Mouse (Mus musculus) heart, embryonic 15.5 days (tissue): ENCODE measurements at regions not wholly inside any gene's neighbourhood (a gene's known extent, or its start where the extent isn't known, plus 50 kb on each side); places are given as distances from the start of the nearest gene placed in this dataset.
"Not testable (repeated sequence)": the region's sequence is repeated elsewhere in the genome, so short reads cannot be mapped to it uniquely, and the experiment has no call there.

Experiments
- ATAC-seq: fragments of 200-750 bp; cut with Nextera tagmentation; replicated peaks from 2 replicates; pipeline ENCODE4 v1.8.0; 2017; ENCODE audit warnings: low read depth, moderate TSS enrichment; ENCODE audit not compliant: insufficient number of reproducible peaks, insufficient read depth, low FRiP score
- H3K27ac ChIP-seq: fragments of 300-500 bp; sonication (generic); 2 replicates; pipeline ENCODE4 v1.5.1; 2015; ENCODE audit warnings: mild to moderate bottlenecking, inconsistent platforms
- H3K27me3 ChIP-seq: fragments of 300-500 bp; sonication (generic); 2 replicates; pipeline ENCODE4 v1.6.1; 2015; ENCODE audit warnings: inconsistent platforms
- H3K36me3 ChIP-seq: fragments of 300-500 bp; sonication (generic); 2 replicates; pipeline ENCODE4 v1.6.1; 2015; ENCODE audit warnings: mild to moderate bottlenecking, inconsistent platforms
- H3K4me1 ChIP-seq: fragments of 300-500 bp; sonication (generic); replicated peaks from 2 replicates; pipeline ENCODE4 v1.6.1; 2015; ENCODE audit warnings: inconsistent platforms
- H3K4me2 ChIP-seq: fragments of 300-500 bp; sonication (generic); 2 replicates; pipeline ENCODE4 v1.6.1; 2015; ENCODE audit warnings: inconsistent platforms, mild to moderate bottlenecking, moderate library complexity
- H3K4me3 ChIP-seq: fragments of 300-500 bp; sonication (generic); 2 replicates; pipeline ENCODE4 v1.5.1; 2015; ENCODE audit warnings: mild to moderate bottlenecking, inconsistent platforms
- H3K9ac ChIP-seq: fragments of 300-500 bp; sonication (generic); 2 replicates; pipeline ENCODE4 v1.6.1; 2015; ENCODE audit warnings: mild to moderate bottlenecking, inconsistent platforms
- H3K9me3 ChIP-seq: fragments of 300-500 bp; sonication (generic); replicated peaks from 2 replicates; pipeline ENCODE4 v1.6.1; 2016; ENCODE audit warnings: inconsistent platforms
- WGBS: fragments of 180-500 bp; shearing (Covaris S2); methylation state at CpG from one replicate; pipeline ENCODE4 v1.1.7; 2015; ENCODE audit warnings: mixed read lengths; 5-methylcytosine and 5-hydroxymethylcytosine counted together

DNA sequence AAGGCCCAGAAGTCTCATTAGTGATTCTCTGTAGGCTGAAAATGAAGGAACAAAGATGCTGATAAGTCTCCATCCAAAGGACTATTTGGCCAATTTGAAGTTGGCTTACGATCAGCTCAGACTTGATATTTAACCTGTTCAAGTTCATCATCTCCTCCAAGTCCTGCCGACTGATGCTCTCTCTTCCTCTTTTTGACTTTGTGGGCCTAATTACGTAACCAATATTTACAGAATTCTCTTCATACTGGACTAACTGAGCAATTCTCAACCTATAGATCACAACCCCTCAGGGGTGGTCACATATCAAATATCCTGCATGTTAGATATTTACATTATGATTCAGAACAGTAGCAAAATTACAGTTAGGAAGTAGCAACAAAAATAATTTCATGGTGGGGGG, 101.2 kb upstream of the Frmd4a start:
- Histone ChIP-seq H3K9me3 (no peaks in the 10 kb centered on the region), H3K36me3 (no peaks in the 10 kb centered on the region), H3K4me2 (no peak overlapping the region), H3K27ac (no peak overlapping the region), H3K4me3 (no peak overlapping the region), H3K9ac (no peak overlapping the region), H3K4me1 (no peaks in the 10 kb centered on the region), H3K27me3 (no peaks in the 10 kb centered on the region)
- no peak for ATAC-seq
- 80% methylated on average over 3 of the region's 3 CpGs for WGBS

DNA sequence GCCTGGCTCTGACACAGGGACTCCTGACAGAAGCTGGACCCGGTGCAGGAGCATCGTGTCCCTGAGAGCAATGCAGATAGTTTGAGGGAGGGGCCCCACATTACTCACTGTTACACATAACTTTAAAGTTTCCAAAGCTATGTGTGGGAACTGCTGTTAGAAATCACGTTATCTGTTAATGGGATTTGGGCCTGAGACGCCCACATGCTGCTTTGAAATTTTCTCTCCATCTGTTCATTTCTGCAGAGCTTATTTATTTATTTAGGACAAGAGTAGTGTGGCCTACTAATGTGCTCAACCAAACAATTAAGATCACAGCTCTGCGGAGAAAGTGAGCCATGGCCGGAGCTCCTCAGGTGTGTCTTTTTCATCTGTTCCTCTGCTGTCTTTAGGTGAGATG, 99.4 kb upstream of the Frmd4a start:
- 65% methylated on average over 6 of the region's 6 CpGs for whole genome bisulfite sequencing
- no peak overlapping the region for H3K9ac ChIP-seq
- no peak overlapping the region for H3K4me3 ChIP-seq
- no peak overlapping the region for H3K27ac ChIP-seq
- H3K4me2 ChIP-seq: no peak overlapping the region
- H3K27me3 ChIP-seq: no peaks in the 10 kb centered on the region
- no peaks in the 10 kb centered on the region for H3K4me1 ChIP-seq
- H3K36me3 ChIP-seq: no peaks in the 10 kb centered on the region
- no peak for ATAC-seq
- no peaks in the 10 kb centered on the region for H3K9me3 ChIP-seq

DNA sequence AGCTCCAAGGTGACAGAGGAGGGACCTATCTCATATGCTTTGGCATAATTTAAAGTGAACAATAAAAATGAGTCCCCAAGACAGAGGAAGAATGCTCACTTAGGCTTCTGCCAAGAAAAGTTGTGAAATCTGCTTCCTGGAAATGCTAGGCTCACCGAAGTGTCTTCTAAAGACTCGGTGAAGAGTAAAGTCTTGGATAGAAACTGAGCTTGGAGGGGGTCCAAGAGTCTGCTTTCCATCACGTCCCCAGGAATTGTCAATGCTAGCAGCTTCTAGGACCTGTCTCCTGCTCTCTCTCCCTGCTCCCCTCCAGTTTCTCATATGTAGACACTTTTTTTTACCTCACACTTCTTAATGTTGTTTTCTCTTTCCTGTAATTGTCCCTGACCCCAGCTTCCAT, 97.6 kb upstream of the Frmd4a start:
- H3K36me3 ChIP-seq: no peaks in the 10 kb centered on the region
- ATAC-seq: no peak
- H3K27ac ChIP-seq: no peak overlapping the region
- no peak overlapping the region for H3K4me2 ChIP-seq
- H3K9ac ChIP-seq: no peak overlapping the region
- no peaks in the 10 kb centered on the region for H3K9me3 ChIP-seq
- no peak overlapping the region for H3K4me3 ChIP-seq
- H3K4me1 ChIP-seq: no peaks in the 10 kb centered on the region
- no peaks in the 10 kb centered on the region for H3K27me3 ChIP-seq
- WGBS: 43% methylated on average over 3 of the region's 3 CpGs

DNA sequence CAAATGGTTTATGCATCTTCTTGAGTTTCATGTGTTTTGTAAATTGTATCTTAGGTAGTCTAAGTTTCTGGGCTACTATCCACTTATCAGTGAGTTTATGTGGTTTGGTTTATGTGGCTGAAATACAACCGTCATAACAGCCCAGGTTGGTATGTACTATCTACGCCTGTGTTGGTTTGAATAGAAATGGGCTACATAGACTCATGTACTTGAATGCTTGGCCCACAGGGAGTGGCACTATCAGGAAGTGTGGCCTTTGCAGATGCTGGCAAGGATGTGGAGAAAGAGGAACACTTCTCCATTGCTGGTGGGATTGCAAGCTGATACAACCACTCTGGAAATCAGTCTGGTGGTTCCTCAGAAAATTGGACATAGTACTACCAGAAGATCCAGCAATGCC, 96.4 kb upstream of the Frmd4a start:
- ATAC-seq, H3K4me1 ChIP-seq, H3K9me3 ChIP-seq, H3K27me3 ChIP-seq, H3K4me3 ChIP-seq, H3K36me3 ChIP-seq, H3K27ac ChIP-seq, H3K4me2 ChIP-seq, H3K9ac ChIP-seq: not testable (repeated sequence)
- WGBS: 73% methylated on average over 2 of the region's 2 CpGs

DNA sequence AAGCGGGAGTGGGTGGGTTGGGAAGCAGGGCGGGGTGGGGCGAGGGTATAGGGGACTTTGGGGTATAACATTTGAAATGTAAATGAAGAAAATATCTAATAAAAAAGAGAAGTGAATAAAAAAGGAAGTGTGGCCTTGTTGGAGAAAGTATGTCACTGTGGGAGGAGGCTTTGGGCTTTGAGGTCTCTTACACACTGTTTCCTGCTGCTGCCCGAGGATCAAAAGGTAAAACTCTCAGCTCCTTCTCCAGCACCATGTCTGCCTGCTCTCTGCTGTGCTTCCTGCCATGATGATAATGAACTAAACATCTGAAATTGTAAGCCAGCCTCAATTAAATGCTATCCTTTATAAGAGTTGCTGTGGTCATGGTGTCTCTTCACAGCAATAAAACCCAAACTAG, 94.8 kb upstream of the Frmd4a start:
- Histone ChIP-seq H3K4me3 (no peak overlapping the region), H3K27me3 (no peaks in the 10 kb centered on the region), H3K9me3 (no peaks in the 10 kb centered on the region), H3K4me2 (no peak overlapping the region), H3K9ac (no peak overlapping the region), H3K4me1 (no peaks in the 10 kb centered on the region), H3K27ac (no peak overlapping the region), H3K36me3 (no peaks in the 10 kb centered on the region)
- no peak for ATAC-seq
- 81% methylated on average over 4 of the region's 4 CpGs for WGBS

DNA sequence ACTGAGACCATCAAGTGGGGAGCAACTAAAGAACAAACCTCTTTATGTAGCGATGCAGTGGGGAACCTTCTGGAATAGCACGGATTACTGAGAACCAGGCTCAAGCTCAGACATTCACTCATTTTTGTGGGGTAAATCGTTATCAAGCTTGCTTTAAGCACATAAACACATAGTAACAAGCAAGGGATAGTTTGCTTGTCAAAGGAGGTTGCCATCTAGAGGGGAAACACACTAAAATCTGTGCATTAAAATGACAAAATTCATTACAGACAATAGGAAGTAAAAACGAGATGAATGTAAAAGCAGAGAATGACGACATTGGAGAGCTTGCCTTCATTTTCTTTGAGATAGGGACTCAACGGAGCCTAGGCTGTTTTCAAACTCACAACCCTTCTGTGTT, 92.8 kb upstream of the Frmd4a start:
- Histone ChIP-seq H3K27me3 (no peaks in the 10 kb centered on the region), H3K9ac (no peak overlapping the region), H3K27ac (no peak overlapping the region), H3K36me3 (no peaks in the 10 kb centered on the region), H3K4me1 (no peaks in the 10 kb centered on the region), H3K9me3 (no peaks in the 10 kb centered on the region), H3K4me2 (no peak overlapping the region), H3K4me3 (no peak overlapping the region)
- ATAC-seq: no peak
- WGBS: 75% methylated on average over 6 of the region's 6 CpGs

DNA sequence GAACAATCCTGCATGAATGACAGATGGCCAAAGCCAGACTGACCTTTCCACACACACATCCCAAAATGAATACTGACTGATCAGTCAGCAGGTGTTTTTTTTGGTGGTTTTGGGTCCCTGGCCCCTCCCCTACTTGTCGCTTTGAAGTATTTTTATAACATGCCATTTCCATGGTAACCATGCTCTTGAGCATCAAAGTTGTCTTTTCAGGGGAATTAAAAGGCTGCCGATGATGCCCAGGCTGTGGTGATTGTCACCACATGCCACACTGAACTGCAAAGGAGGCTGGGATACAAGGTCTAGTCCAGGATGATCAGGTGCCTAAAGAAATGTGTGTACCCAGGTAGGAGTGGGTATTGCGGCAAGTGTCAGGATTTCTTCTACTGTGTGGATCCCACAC, 92.3 kb upstream of the Frmd4a start:
- no peak for ATAC-seq
- 78% methylated on average over 3 of the region's 3 CpGs for WGBS
- no peaks in the 10 kb centered on the region for H3K36me3 ChIP-seq
- no peak overlapping the region for H3K4me2 ChIP-seq
- no peak overlapping the region for H3K27ac ChIP-seq
- no peaks in the 10 kb centered on the region for H3K4me1 ChIP-seq
- H3K4me3 ChIP-seq: no peak overlapping the region
- H3K9ac ChIP-seq: no peak overlapping the region
- no peaks in the 10 kb centered on the region for H3K27me3 ChIP-seq
- H3K9me3 ChIP-seq: no peaks in the 10 kb centered on the region

DNA sequence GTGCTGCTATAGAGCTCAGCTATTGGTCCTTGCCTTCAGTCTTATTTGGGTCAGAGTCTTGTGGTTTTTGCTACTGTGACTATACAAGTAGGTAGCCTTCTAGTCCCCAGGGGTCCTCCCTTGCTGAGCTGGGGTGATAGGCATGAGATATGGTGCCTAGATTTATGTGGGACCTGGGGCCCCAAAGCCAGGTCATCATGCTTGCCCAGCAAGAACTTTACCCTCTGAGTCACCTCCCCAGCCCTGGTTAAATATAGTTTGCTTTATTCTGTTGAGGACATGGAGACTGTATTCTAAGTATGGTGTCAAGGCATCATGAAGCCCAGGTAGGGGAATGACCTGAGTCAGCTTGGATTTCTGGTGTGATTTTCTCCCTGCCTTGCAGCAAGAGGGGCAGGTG, 91.4 kb upstream of the Frmd4a start:
- Histone ChIP-seq H3K27me3 (no peaks in the 10 kb centered on the region), H3K27ac (no peak overlapping the region), H3K4me3 (no peak overlapping the region), H3K36me3 (no peaks in the 10 kb centered on the region), H3K4me2 (no peak overlapping the region), H3K9ac (no peak overlapping the region), H3K9me3 (no peaks in the 10 kb centered on the region), H3K4me1 (no peaks in the 10 kb centered on the region)
- no peak for ATAC-seq

DNA sequence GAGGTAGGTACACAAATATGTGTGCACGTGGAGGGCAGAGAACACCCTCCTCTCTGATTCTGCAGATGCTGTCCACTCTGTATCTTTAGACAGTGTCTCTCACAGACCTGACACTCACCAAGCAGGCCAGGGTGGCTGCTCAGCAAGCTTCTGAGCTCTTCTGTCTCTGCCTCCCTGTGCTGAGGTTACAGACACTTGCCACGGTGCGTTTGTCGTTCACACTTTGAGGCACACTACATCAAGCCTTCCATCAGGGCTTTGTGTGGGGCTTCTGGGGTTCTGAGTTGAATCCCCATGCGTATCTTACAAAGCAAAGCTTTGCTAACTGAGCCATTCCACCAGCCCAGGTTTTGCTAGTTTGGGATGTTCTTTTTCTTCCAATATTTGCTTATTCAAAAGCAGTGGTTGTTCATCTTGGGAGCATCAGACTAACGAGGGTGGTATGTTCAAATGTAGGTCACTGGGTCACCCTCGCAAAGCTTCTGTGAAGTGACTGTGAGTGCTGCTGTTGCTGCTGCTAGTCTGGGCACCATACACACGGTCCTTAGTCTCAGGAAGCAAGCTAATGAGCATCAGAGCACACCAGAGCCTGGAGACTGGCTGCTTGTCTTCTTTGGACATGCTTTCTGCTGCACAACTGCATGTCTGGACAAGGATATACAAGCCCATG, 90.2 kb upstream of the Frmd4a start:
- H3K4me1 ChIP-seq: no peaks in the 10 kb centered on the region
- H3K9me3 ChIP-seq: no peaks in the 10 kb centered on the region
- no peak for ATAC-seq
- no peak overlapping the region for H3K4me3 ChIP-seq
- H3K27me3 ChIP-seq: no peaks in the 10 kb centered on the region
- no peak overlapping the region for H3K9ac ChIP-seq
- no peak overlapping the region for H3K27ac ChIP-seq
- no peaks in the 10 kb centered on the region for H3K36me3 ChIP-seq
- WGBS: 54% methylated on average over 8 of the region's 8 CpGs
- H3K4me2 ChIP-seq: no peak overlapping the region

DNA sequence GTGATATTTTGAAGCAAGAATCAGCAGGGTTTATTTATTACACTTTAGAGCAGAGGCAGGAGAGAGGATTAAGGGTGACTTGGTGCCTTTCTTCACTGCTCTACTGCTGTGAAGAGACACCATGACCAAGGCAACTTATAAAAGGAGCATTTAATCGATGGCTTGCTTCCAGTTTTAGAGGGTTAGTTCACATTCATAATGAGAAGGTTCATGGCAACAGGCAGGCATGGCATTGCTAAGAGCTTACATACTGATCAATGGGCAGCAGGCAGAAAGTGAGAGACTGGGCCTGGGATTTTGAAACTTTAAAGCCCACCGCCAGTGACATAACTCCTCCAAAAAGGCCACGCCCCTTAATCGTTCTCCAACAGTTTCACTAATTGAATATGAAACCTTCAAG, 89.7 kb upstream of the Frmd4a start:
- ATAC-seq: no peak
- no peaks in the 10 kb centered on the region for H3K4me1 ChIP-seq
- WGBS: 80% methylated on average over 4 of the region's 4 CpGs
- no peaks in the 10 kb centered on the region for H3K9me3 ChIP-seq
- H3K4me2 ChIP-seq: no peak overlapping the region
- no peaks in the 10 kb centered on the region for H3K27me3 ChIP-seq
- no peak overlapping the region for H3K27ac ChIP-seq
- H3K36me3 ChIP-seq: no peaks in the 10 kb centered on the region
- H3K4me3 ChIP-seq: no peak overlapping the region
- no peak overlapping the region for H3K9ac ChIP-seq

DNA sequence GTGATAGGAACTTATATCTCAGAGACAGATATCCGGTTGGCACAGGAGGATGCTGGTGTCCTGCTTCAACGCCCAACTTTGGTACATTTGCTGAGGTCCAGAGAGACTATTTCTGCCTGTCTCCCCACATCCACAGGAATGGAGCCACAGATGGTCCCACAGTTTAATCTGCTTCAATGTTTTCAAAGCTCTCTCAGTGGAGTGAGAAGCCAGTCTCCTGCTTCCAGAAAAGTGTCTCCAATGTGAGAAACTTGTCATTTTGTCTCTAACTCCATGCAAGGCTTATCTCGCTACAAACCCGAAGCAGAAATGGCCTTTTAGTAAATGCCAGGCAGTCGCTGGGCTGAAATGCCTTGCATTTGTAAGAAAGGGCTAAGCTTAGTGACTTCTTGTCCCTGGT, 86.9 kb upstream of the Frmd4a start:
- Histone ChIP-seq H3K9ac (no peak overlapping the region), H3K9me3 (no peaks in the 10 kb centered on the region), H3K4me1 (no peaks in the 10 kb centered on the region), H3K4me3 (no peak overlapping the region), H3K27ac (no peak overlapping the region), H3K27me3 (no peaks in the 10 kb centered on the region), H3K36me3 (no peaks in the 10 kb centered on the region), H3K4me2 (no peak overlapping the region)
- 72% methylated on average over 5 of the region's 5 CpGs for WGBS
- ATAC-seq: no peak

DNA sequence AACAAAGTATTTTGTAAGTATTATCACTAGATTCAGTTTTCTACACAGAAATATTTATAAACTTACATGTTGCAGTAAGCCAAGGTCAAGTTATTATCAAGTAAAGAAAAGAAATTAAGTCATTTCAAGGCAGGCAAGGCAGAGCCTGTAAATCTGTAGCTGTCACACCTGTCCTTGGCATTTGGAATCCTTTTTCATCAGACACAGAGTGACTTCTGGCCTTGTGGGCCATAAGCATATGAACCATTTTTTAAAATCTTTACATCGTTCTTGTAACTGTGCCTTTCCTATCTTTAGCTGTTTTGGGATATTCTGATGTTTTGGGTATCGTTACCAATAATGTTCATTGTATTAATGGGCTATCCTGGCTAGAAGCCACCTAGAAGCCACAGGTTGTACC, 76.7 kb upstream of the Frmd4a start:
- Histone ChIP-seq H3K4me2 (no peak overlapping the region), H3K27me3 (no peaks in the 10 kb centered on the region), H3K36me3 (no peaks in the 10 kb centered on the region), H3K9me3 (no peaks in the 10 kb centered on the region), H3K4me3 (no peak overlapping the region), H3K27ac (no peak overlapping the region), H3K9ac (no peak overlapping the region), H3K4me1 (no peaks in the 10 kb centered on the region)
- WGBS: 75% methylated on average over 2 of the region's 2 CpGs
- ATAC-seq: no peak
